Mouse (Mus musculus): Measurements from ENCODE around the gene Atp6v1g3. TPM values are rescaled to one million over a fixed set of nuclear protein-coding genes. Genes with fewer than 3 reads are reported as not detected.

Atp6v1g3 gene
- polyA plus RNA-seq, 1 experiment, result not detected

DNA sequence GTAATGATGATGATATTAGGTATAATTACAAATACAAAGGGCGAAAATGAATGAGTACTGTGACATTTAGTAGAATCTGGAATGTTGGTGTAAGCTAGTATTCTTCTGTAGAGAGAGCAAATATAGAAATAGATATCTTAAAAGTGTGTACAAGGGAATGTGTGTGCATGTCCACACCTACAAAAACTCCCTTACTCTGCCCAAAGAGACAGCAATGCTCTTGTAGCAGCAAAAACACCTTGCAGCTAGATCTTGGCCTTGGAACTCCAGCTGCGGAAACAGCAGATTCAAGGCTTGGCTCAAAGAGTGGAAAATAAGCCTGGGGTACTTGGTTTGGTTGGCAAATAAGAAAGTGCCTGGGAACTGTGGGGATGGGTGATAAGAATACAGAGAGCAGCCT is 57.0 kb downstream of the Atp6v1g3 start:
- no peak overlapping the region for H3K4me3 ChIP-seq (replicated peaks)
- H3K36me3 ChIP-seq (ENCODE audit: control insufficient read depth), result no peaks in the 10 kb centered on the region
- no peak for TF ChIP-seq TAL1 (IDR thresholded peaks at IDR 0.05; ENCODE audit: low read length)
- TF ChIP-seq GATA1 (IDR thresholded peaks at IDR 0.05; ENCODE audit: low read length), result no peak
- H3K9me3 ChIP-seq (ENCODE audit: control insufficient read depth, low read length), result no peaks in the 10 kb centered on the region
- no peaks in the 10 kb centered on the region for H3K4me1 ChIP-seq (ENCODE audit: control insufficient read depth)
- H3K27me3 ChIP-seq (ENCODE audit: control insufficient read depth), result no peaks in the 10 kb centered on the region

DNA sequence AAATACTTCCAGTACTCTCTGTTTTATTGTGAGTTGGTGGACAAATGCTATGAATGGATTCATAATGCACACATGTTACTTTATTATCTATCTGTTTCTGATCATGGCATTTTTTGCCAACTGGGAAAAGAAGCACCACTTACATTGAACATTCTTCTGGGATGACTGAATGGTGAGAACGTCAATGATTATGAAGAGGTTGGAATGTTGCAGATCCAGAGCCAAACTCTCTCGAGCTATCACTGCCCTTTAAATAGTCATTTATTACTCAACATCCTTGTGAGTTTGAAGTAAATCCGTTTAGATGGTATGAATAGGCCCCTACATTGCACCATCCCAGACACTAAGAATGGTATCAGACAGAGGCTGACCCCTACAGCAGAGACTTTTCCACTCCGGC is 58.1 kb downstream of the Atp6v1g3 start:
- no peaks in the 10 kb centered on the region for H3K27me3 ChIP-seq (ENCODE audit: control insufficient read depth)
- H3K36me3 ChIP-seq (ENCODE audit: control insufficient read depth), result no peaks in the 10 kb centered on the region
- no peaks in the 10 kb centered on the region for H3K9me3 ChIP-seq (ENCODE audit: control insufficient read depth, low read length)
- H3K4me1 ChIP-seq (ENCODE audit: control insufficient read depth), result no peaks in the 10 kb centered on the region
- TF ChIP-seq TAL1 (IDR thresholded peaks at IDR 0.05; ENCODE audit: low read length), result no peak
- no peak for TF ChIP-seq GATA1 (IDR thresholded peaks at IDR 0.05; ENCODE audit: low read length)
- H3K4me3 ChIP-seq (replicated peaks), result no peak overlapping the region

DNA sequence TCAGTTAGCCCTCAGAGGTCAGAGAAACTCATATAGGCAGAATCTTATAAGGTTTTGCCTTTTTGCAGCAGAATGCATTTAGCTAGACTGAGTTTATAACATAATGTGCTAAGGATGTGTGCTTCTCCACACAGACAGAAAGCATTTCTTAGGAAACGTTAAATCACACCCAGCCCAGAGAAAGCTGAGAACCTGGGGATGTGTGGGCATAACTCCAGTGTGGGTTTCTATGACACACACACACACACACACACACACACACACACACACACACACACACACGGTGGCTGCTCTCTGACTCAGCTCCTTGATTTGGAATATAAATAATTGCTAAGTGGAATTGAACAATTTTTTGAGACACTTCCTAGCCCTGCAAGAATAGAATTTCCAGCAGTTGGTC is 61.2 kb downstream of the Atp6v1g3 start:
- TF ChIP-seq GATA1 (IDR thresholded peaks at IDR 0.05; ENCODE audit: low read length), result no peak
- no peak for TF ChIP-seq TAL1 (IDR thresholded peaks at IDR 0.05; ENCODE audit: low read length)
- no peak overlapping the region for H3K4me3 ChIP-seq (replicated peaks)
- no peaks in the 10 kb centered on the region for H3K9me3 ChIP-seq (ENCODE audit: control insufficient read depth, low read length)
- H3K4me1 ChIP-seq (ENCODE audit: control insufficient read depth), result no peaks in the 10 kb centered on the region
- no peaks in the 10 kb centered on the region for H3K27me3 ChIP-seq (ENCODE audit: control insufficient read depth)
- H3K36me3 ChIP-seq (ENCODE audit: control insufficient read depth), result no peaks in the 10 kb centered on the region

DNA sequence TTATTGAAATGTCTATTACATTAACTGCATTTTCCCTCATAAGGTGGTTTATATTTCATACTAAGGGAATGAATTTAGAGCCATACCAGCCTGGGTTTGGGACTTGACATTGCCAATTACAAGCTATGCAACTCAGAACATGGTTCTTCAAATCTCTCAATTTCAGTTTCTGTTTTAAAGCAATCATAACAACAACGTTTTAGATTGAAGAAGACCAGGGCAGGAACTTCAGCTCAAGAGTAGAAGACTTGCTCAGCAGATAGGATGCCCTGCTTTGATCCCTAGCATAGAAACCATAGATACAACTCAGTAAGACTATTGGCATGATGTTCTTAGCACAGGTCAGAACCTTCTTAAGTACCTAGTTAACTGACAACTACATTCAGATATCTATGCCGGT is 63.9 kb downstream of the Atp6v1g3 start:
- Histone ChIP-seq H3K9me3 (ENCODE audit: control insufficient read depth, low read length) (no peaks in the 10 kb centered on the region), H3K27me3 (ENCODE audit: control insufficient read depth) (no peaks in the 10 kb centered on the region), H3K36me3 (ENCODE audit: control insufficient read depth) (no peaks in the 10 kb centered on the region), H3K4me1 (ENCODE audit: control insufficient read depth) (no peaks in the 10 kb centered on the region), H3K4me3 (replicated peaks) (no peak overlapping the region)
- TF ChIP-seq GATA1 (IDR thresholded peaks at IDR 0.05; ENCODE audit: low read length) (no peak), TAL1 (IDR thresholded peaks at IDR 0.05; ENCODE audit: low read length) (no peak)

Other genes with a start within 250 kb of the Atp6v1g3 start
- gene Ptprc, start 98.0 kb upstream of the Atp6v1g3 start, polyA plus RNA-seq (2012), result 0.04 TPM in 1 of 2 replicates, not detected in the other